Mouse (Mus musculus) ES-E14 (cell line): ENCODE results near the gene Dph2.

Experiments used
- CHD2 ChIP-seq: IDR thresholded peaks from 2 replicates; pipeline ENCODE4 v1.6.1; 2014; ENCODE audit warnings: mild to moderate bottlenecking, low read depth, low read length, inconsistent platforms
- HCFC1 ChIP-seq: IDR thresholded peaks from 2 replicates; pipeline ENCODE4 v1.6.1; 2012; ENCODE audit warnings: low read length, inconsistent platforms, borderline replicate concordance; ENCODE audit not compliant: insufficient read depth
- MAFK ChIP-seq: IDR thresholded peaks from 2 replicates; pipeline ENCODE4 v1.6.1; 2014; ENCODE audit warnings: mild to moderate bottlenecking, low read depth, low read length, inconsistent platforms; ENCODE audit not compliant: insufficient read depth
- ZC3H11A ChIP-seq: IDR thresholded peaks from 2 replicates; pipeline ENCODE4 v1.6.1; 2012; ENCODE audit warnings: low read depth, mild to moderate bottlenecking, inconsistent platforms, low read length, borderline replicate concordance
- ZNF384 ChIP-seq: IDR thresholded peaks from 2 replicates; pipeline ENCODE4 v1.6.1; 2012; ENCODE audit warnings: low read depth, low read length, inconsistent platforms

DNA sequence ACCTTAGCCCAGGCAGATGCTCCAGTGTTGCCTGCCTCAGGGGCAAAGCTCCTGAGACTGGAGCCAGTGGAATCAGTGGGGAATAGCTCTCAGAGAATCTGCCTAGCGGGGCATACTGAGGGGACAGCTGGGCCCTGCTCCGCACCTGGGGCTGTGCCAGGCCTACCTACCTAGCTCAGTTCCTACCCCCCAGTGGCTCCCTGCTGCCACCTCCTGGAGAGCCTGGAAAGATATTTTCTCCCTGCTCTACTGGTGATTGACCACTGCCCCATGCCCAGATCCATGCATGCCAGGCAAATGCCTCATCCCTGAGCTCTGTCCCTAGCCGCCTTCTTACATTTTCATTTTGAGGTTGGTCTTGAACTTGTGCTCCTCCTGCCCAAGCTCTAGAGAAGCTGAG is 33.0 kb downstream of the Dph2 start:
- TF ChIP-seq HCFC1: no peak
- no peak for TF ChIP-seq ZC3H11A
- no peak for TF ChIP-seq ZNF384
- TF ChIP-seq CHD2: no peak
- TF ChIP-seq MAFK: no peak
